Mouse (Mus musculus) heart, postnatal 36 days (tissue): Measurements from ENCODE around the gene Usp46. TPM values are rescaled to one million over a fixed set of nuclear protein-coding genes. Genes with fewer than 3 reads are reported as not detected.
"Not testable (repeated sequence)": the region's sequence is repeated elsewhere in the genome, so short reads cannot be mapped to it uniquely, and the experiment has no call there.

ENCODE experiments used
- DNase-seq, 2 experiments: peaks; one replicate each; pipeline ENCODE4 v3.0.0; 2021 to 2022
- intact Hi-C: fragments of 180-260 bp; cut with DNase I; formaldehyde crosslinking; loops from one replicate; pipeline ENCODE4 v1.15.1; 2025
- total RNA-seq, 2 experiments: library from RNA; stranded (reverse); gene quantifications; 2 replicates each; pipeline ENCODE4 v1.2.3; 2021

Usp46 gene
- total RNA-seq, 2 experiments from 2014 or later = 35.1 TPM

DNA sequence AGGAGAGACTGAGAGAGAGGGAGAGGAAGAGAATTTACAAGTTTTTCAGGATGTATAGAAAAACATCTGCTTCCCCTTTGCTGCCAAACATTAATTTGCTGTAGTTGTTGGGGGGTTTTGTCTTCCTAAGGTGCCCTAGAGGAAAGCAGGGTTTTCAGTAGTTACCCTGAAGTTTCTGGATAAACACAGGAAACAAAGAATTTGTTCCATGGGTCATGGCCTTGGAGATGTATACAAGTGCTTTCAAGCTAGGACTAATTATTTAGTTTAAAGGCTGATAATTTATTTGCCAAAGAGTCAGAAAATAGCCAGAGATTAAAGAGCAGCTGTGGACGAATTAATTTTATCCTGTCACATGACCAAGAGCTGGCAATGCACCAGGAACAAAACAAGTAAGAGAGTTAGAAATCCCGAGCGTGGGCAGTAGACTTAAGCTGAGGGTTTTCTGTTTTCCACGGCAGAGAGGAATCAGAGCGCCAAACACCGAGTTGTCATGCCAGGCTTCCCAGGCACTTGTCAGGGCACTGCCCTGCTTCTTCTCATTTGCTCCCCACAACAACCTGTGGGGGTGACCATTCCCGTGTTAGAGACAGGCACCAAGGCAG is 98.1 kb downstream of the Usp46 start:
- intact Hi-C loops = no loop called here
- DNase-seq = peak; percentile 46 to 59

DNA sequence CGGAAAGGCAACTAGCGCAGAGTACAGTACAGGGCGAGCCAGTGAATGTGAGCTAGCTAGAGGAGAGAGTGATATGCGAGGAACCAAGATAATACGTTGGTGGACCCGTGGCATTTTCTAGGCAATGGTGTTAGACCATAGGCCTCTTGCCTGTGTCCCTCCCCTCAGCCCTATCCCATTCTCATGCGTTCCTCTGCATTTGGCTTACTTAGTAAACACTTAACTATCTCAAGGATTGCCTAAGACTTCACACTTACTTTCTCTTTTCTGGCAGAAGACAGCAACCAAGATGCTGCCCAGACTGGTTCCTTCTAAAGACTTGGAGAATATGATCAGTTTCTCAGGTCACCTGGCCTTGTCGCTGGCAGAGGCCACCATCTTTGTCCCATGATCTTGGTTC is 98.9 kb downstream of the Usp46 start:
- intact Hi-C loops = no loop called here
- DNase-seq = no peak

DNA sequence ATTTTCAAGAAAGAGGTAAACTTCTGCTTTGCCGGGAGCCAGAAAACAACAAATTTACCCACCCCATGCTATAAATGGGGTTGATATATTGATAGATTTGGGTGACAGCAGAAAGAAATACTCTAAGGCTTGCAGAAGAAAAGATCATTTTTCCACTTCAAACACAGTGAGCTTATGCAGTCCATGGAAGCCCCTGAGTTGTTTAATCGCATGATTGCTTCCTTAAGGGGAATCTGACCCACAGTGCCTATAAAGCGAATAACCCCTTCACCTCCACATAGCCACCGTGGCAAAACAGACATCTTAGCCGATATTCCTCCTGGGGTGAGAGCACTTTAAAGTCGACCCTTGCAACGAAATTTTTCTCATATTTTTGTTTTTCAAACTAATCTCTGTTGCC is 108.5 kb downstream of the Usp46 start:
- no peak for DNase-seq
- intact Hi-C loops = no loop called here

DNA sequence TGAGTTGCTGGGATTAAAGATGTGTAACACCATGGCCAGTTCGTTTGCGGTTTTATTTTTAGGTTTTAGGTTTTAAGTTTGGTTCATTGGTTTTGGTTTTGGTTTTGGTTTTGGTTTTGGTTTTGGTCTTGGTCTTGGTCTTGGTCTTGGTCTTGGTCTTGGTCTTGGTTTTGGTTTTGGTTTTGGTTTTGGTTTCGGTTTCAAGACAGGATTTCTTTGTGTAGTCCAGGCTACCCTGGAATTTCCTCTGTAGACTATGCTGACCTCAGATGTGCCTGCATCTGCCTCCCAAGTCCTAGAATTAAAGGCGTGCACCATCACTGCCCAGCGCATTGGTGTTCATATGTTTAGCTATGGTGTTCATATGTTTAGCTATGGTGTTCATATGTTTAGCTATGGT is 109.6 kb downstream of the Usp46 start:
- DNase-seq, intact Hi-C loops: not testable (repeated sequence)

GRCm38 (mm10) chr5:73958096-73958495 is 110.1 kb downstream of the Usp46 start:
- intact Hi-C loops = no loop called here
- DNase-seq = no peak

GRCm38 (mm10) chr5:73955691-73956090 is 112.5 kb downstream of the Usp46 start:
- intact Hi-C loops = no loop called here
- no peak for DNase-seq

DNA sequence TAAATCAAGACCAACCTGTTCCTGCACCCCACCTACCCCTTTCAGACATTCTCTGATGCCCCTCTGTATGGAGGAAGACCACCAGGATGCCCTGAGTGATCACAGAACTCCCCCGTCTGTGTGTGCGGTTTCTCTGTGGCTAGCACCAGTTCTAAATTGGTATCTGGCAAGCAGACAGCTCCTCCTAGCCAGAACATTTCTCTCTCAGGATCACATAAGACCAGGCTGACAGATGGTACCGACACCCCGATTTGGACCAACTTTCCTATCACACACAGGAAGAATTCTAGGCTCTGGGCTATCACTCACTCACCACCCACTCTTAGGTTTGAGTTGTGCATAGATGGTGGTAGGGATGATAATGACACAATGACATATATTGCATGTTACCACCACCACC is 113.2 kb downstream of the Usp46 start:
- DNase-seq = no peak
- intact Hi-C loops = no loop called here

DNA sequence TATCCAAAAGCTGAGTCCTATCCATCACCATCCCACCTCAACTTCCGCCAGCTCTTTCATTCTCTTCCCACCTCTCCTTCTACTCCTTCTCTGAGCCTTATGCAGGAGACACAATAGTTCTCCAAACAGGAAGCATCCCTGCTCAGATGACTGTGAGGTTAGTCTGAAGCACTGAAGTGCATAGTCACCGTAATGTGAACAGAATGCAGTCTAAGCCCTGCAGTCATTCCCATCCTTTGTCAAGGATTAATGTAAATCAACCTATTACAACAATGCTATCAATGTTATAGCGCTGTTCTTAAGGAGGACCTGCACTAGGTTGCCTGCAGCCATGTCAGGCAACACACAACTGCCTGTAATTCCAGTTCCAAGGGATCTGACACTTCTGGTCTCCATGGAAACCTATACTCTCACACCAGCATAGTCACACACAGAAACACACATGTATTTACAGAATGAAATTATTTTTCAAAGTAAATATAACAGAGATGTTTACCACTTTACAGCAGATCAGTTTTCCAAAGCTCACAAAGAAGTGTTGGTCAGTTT is 115.1 kb downstream of the Usp46 start:
- no peak for DNase-seq
- intact Hi-C loops = no loop called here

- DNase-seq = no peak
- intact Hi-C loops = no loop called here
These were observed 116.6 kb downstream of the Usp46 start for GRCm38 (mm10) chr5:73951649-73952000.

DNA sequence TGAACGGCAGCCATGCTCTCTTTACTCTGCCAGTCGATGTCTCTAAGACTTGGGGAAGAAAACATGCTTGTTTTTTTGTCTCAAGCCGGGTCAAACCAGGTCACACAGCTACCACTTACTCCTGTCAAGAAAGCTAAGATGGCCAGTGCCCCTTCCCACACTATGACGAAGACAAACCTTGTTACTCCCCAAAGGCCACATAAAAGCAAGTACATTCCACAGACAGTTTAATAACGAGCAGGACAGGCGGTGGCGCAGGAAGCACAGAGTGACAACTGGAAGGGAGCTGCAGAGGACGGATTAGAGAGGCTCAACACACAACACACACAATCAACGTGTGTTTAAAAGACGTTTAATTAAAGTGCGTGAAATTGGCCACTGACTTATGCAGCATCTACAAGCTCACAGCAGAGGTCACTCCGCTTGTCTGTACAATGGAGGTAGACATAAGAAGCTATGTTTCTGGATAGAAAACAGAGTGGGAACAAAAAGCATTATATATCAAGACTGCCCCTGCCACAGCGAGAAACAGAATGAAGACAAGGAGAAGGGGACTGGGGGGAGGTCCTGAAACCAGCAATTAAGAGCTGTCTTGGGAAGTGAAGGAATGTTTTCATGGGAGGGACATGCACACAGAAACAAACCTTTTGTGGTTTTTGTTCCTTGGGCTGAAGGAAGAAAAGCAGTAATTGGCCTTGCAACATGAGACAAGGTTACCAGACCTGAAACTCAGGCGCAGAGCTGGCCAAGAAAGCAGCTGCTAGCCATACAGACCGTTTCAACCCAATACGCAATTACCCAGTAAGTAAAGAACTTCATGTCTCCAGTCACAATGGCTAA is 117.2 kb downstream of the Usp46 start:
- no peak for DNase-seq
- intact Hi-C loops = no loop called here

Other genes with a start within 250 kb of the Usp46 start
- gene Rasl11b, start 126.9 kb upstream of the Usp46 start, total RNA-seq = 10 to 100 TPM; 29.9 to 44.8 TPM